Mouse (Mus musculus) olfactory bulb, adult 2 months (tissue): ENCODE measurements around the gene Pak1. TPM values are rescaled to one million over a fixed set of nuclear protein-coding genes. Genes with fewer than 3 reads are reported as not detected.

Experiments used
- H3K27ac ChIP-seq: fragments of 200-500 bp; 2 replicates; pipeline ENCODE4 v1.5.1; 2012; ENCODE audit warnings: low read depth, low read length; ENCODE audit not compliant: insufficient read depth
- H3K4me1 ChIP-seq: fragments of 200-500 bp; 2 replicates; pipeline ENCODE4 v1.6.1; 2012; ENCODE audit warnings: low read length; ENCODE audit not compliant: control insufficient read depth, insufficient read depth
- H3K4me3 ChIP-seq: fragments of 200-500 bp; 2 replicates; pipeline ENCODE4 v1.5.1; 2012; ENCODE audit warnings: mild to moderate bottlenecking, low read depth, low read length, moderate library complexity; ENCODE audit not compliant: insufficient read depth
- CTCF ChIP-seq: fragments of 200-500 bp; IDR thresholded peaks from 2 replicates; pipeline ENCODE4 v1.5.1; 2012; ENCODE audit warnings: low read depth, mild to moderate bottlenecking, low read length, moderate library complexity; ENCODE audit not compliant: insufficient read depth
- POLR2A ChIP-seq: fragments of 200-500 bp; IDR thresholded peaks from 2 replicates; pipeline ENCODE4 v1.6.1; 2012; ENCODE audit warnings: mild to moderate bottlenecking, low read depth, low read length, moderate library complexity; ENCODE audit not compliant: insufficient read depth
- WGBS: fragments of 180-500 bp; shearing (Covaris S2); methylation state at CpG from one replicate; pipeline ENCODE4 v1.1.7; 2018; 5-methylcytosine and 5-hydroxymethylcytosine counted together
- polyA plus RNA-seq: library from polyadenylated mRNA; stranded (reverse); fragments of >200 nt; gene quantifications from 2 replicates; pipeline ENCODE4 v1.2.4, GENCODE M21; 2012; ENCODE audit warnings: low replicate concordance; ENCODE audit not compliant: missing spikeins, insufficient read depth, insufficient read length

Pak1 gene
- polyA plus RNA-seq, 1 experiment, result 99.5 TPM

- TF ChIP-seq POLR2A (no peak), CTCF (no peak)
- Histone ChIP-seq H3K4me1 (no peaks in the 10 kb centered on the region), H3K27ac (no peak overlapping the region), H3K4me3 (no peak overlapping the region)
- 32% methylated on average over 3 of the region's 3 CpGs for WGBS
Observed at GRCm38 (mm10) chr7:97775380-97775779, 13.0 kb upstream of the Pak1 start.

- no peak for TF ChIP-seq CTCF
- TF ChIP-seq POLR2A, result no peak
- 69% methylated on average over 2 of the region's 2 CpGs for WGBS
- H3K4me3 ChIP-seq, result no peak overlapping the region
- H3K4me1 ChIP-seq, result no peaks in the 10 kb centered on the region
- H3K27ac ChIP-seq, result no peak overlapping the region
Observed at GRCm38 (mm10) chr7:97775923-97776322, 12.4 kb upstream of the Pak1 start.

- 91% methylated on average over 4 of the region's 4 CpGs for WGBS
Observed at GRCm38 (mm10) chr7:97777191-97777590, 11.2 kb upstream of the Pak1 start.

GRCm38 (mm10) chr7:97780222-97780621 lies 8.1 kb upstream of the Pak1 start:
- H3K27ac ChIP-seq, result no peak overlapping the region
- TF ChIP-seq POLR2A (no peak), CTCF (no peak)
- WGBS, result 97% methylated on average over 1 of the region's 1 CpGs

More at GRCm38 (mm10) chr7:97777191-97777590, 11.2 kb upstream of the Pak1 start:
- H3K4me3 ChIP-seq, result no peak overlapping the region
- TF ChIP-seq POLR2A, result no peak
- no peak for TF ChIP-seq CTCF
- H3K27ac ChIP-seq, result no peak overlapping the region
- H3K4me1 ChIP-seq, result no peaks in the 10 kb centered on the region

GRCm38 (mm10) chr7:97780815-97781214 lies 7.5 kb upstream of the Pak1 start:
- WGBS, result 80% methylated on average over 1 of the region's 1 CpGs
- H3K4me3 ChIP-seq, result no peak overlapping the region
- no peaks in the 10 kb centered on the region for H3K4me1 ChIP-seq
- H3K27ac ChIP-seq, result no peak overlapping the region
- TF ChIP-seq POLR2A, result no peak
- no peak for TF ChIP-seq CTCF

More at GRCm38 (mm10) chr7:97780222-97780621, 8.1 kb upstream of the Pak1 start:
- Histone ChIP-seq H3K4me3 (no peak overlapping the region), H3K4me1 (no peaks in the 10 kb centered on the region)

- 76% methylated on average over 8 of the region's 8 CpGs for WGBS
- H3K4me1 ChIP-seq, result no peaks in the 10 kb centered on the region
- TF ChIP-seq CTCF (no peak), POLR2A (no peak)
- no peak overlapping the region for H3K4me3 ChIP-seq
- no peak overlapping the region for H3K27ac ChIP-seq
Observed at GRCm38 (mm10) chr7:97781496-97781895, 6.8 kb upstream of the Pak1 start.

- Histone ChIP-seq H3K27ac (no peak overlapping the region), H3K4me1 (peaks cover 4% of the 10 kb centered on the region; the same call in 1 of the 2 replicates), H3K4me3 (no peak overlapping the region)
- no peak for TF ChIP-seq POLR2A
- no peak for TF ChIP-seq CTCF
- 64% methylated on average over 5 of the region's 5 CpGs for WGBS
Observed at GRCm38 (mm10) chr7:97783523-97783922, 4.8 kb upstream of the Pak1 start.

- Histone ChIP-seq H3K4me1 (peaks cover 8% of the 10 kb centered on the region), H3K27ac (no peak overlapping the region), H3K4me3 (peak overlapping the region; percentile 66)
- 2% methylated on average over 81 of the region's 84 CpGs for WGBS
- no peak for TF ChIP-seq POLR2A
- no peak for TF ChIP-seq CTCF
Observed at GRCm38 (mm10) chr7:97788669-97789483, 535 bp downstream of the Pak1 start.

GRCm38 (mm10) chr7:97790272-97790671 lies 1.9 kb downstream of the Pak1 start:
- Histone ChIP-seq H3K27ac (no peak overlapping the region), H3K4me3 (no peak overlapping the region), H3K4me1 (peaks cover 8% of the 10 kb centered on the region)
- WGBS, result 85% methylated on average over 2 of the region's 2 CpGs
- TF ChIP-seq POLR2A (no peak), CTCF (no peak)
